11 mouse cellular contexts compared by ENCODE assay signal in the genomic region with DNA sequence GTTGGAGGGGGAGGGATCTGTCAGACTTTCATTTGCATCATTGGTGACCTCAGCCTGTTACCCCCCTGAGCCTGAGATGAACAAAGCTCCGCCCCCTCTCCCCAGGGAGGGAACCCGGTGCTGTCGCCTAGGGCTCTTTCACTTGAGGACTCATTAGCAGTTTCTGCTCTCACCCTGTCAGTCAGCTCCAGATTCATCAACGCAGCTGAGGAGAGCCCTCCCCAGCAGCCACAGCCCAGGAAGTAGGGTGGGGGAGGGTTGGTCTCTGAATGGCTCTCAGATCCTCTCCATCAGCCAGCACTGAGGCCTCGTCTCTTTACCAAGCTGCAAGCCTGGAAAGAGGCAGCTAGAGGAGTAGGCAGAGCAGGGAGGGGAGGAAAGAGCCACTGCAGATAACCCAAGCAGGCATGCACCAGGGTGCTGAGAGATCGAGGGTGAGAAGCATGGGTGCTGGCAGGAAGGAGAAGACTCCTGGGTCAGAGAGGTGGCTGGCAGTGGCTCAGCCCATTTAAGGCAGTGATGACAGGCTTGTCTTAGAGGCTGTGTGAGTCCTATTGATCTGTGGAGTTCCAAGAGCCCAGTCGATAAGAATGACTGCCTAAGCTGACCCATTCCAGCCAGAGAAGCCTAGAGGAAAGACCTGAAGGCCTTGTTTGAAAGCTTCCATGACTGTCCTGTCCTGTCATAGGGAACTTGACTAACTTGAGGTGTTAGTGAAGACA. TPM values are rescaled to one million over a fixed set of nuclear protein-coding genes. Genes with fewer than 3 reads are reported as not detected.
DNase-seq lines count a peak whose midpoint lies in the region; ATAC-seq and TF ChIP-seq lines count a peak whose summit lies in the region.
"Had no signal": no experiment of that assay in that cellular context is flagged by ENCODE, and none has a peak within 500 bp of the region (broad histone marks: within the 10 kb centered on the region; RNA-seq: fewer than 3 reads in every experiment).

No protein-coding gene starts in this region.

- no peak overlapping the region for H3K4me2 ChIP-seq in stomach, embryonic 16.5 days (ENCODE audit: low read depth, low read length)
- no peak overlapping the region for H3K4me2 ChIP-seq in stomach, postnatal 0 days (replicated peaks; ENCODE audit: low read depth)
- H3K4me2 ChIP-seq: intestine, embryonic 15.5 days had no signal

- peaks cover 14% of the 10 kb centered on the region for H3K4me1 ChIP-seq in stomach, embryonic 16.5 days (ENCODE audit: control insufficient read depth, insufficient read depth, low read length)
- H3K4me1 ChIP-seq in stomach, postnatal 0 days (replicated peaks; ENCODE audit: control insufficient read depth, insufficient read depth) = no peaks in the 10 kb centered on the region
- H3K4me1 ChIP-seq in midbrain, embryonic 10.5 days = peaks cover 65% of the 10 kb centered on the region

- no peak overlapping the region for H3K27ac ChIP-seq in stomach, embryonic 16.5 days (ENCODE audit: low read length)
- no peak overlapping the region for H3K27ac ChIP-seq in stomach, postnatal 0 days (replicated peaks)
- peak overlapping the region; percentile 79 for H3K27ac ChIP-seq in midbrain, embryonic 10.5 days (replicated peaks)
- H3K27ac ChIP-seq: intestine, embryonic 15.5 days had no signal

- no peak for TF ChIP-seq EP300 in stomach, postnatal 0 days (optimal IDR thresholded peaks at IDR 0.05)

- no peak for DNase-seq in frontal cortex, postnatal 25 days (ENCODE audit: low spot score in 2 of 2)
- no peak for DNase-seq in stomach, postnatal 0 days (ENCODE audit: low spot score)
- peak; percentile 37 for DNase-seq in midbrain, embryonic 10.5 days (ENCODE audit: low spot score)
- no peak for DNase-seq in adrenal gland, postnatal 4 days (ENCODE audit: low spot score in 2 of 2)
- DNase-seq in urinary bladder, adult 18-20 months (ENCODE audit: low spot score in 2 of 2) = no peak
- DNase-seq in kidney, postnatal 36 days = no peak
- DNase-seq: cerebellum, adult 11 months; lung, adult 2 months had no signal

- no peak overlapping the region for H3K9ac ChIP-seq in stomach, embryonic 16.5 days (ENCODE audit: low read length)
- no peak overlapping the region for H3K9ac ChIP-seq in stomach, postnatal 0 days (ENCODE audit: low read length)
- H3K9ac ChIP-seq: intestine, embryonic 15.5 days had no signal

- no peak for TF ChIP-seq CTCF in stomach, postnatal 0 days (IDR thresholded peaks at IDR 0.05; ENCODE audit: low read depth)

- no peak overlapping the region for H3K4me3 ChIP-seq in stomach, embryonic 16.5 days (replicated peaks; ENCODE audit: low read length)
- H3K4me3 ChIP-seq in stomach, postnatal 0 days (ENCODE audit: low read depth, low read length) = no peak overlapping the region
- no peak overlapping the region for H3K4me3 ChIP-seq in midbrain, embryonic 10.5 days
- H3K4me3 ChIP-seq: intestine, embryonic 15.5 days had no signal

- H3K27me3 ChIP-seq in stomach, embryonic 16.5 days (ENCODE audit: control insufficient read depth, insufficient read depth, low read length) = no peaks in the 10 kb centered on the region
- H3K27me3 ChIP-seq in stomach, postnatal 0 days (ENCODE audit: control insufficient read depth, insufficient read depth, low read length) = no peaks in the 10 kb centered on the region
- no peaks in the 10 kb centered on the region for H3K27me3 ChIP-seq in midbrain, embryonic 10.5 days (ENCODE audit: low read depth, poor library complexity, severe bottlenecking)
- H3K27me3 ChIP-seq: intestine, embryonic 15.5 days had no signal

- H3K36me3 ChIP-seq in stomach, embryonic 16.5 days (ENCODE audit: control insufficient read depth, insufficient read depth, low read length) = peaks cover 8% of the 10 kb centered on the region; the same call in 1 of the 2 replicates
- H3K36me3 ChIP-seq in stomach, postnatal 0 days (ENCODE audit: control insufficient read depth, insufficient read depth, low read length) = peaks cover 7% of the 10 kb centered on the region; the same call in 1 of the 2 replicates
- H3K36me3 ChIP-seq in midbrain, embryonic 10.5 days = peaks cover 36% of the 10 kb centered on the region

- H3K9me3 ChIP-seq in stomach, embryonic 16.5 days (replicated peaks; ENCODE audit: control insufficient read depth, low read length) = no peaks in the 10 kb centered on the region
- H3K9me3 ChIP-seq in stomach, postnatal 0 days (ENCODE audit: control insufficient read depth, low read length) = no peaks in the 10 kb centered on the region
- no peaks in the 10 kb centered on the region for H3K9me3 ChIP-seq in midbrain, embryonic 10.5 days (replicated peaks)
- H3K9me3 ChIP-seq: intestine, embryonic 15.5 days had no signal

- whole genome bisulfite sequencing in stomach, embryonic 16.5 days = 39% methylated on average over 7 of the region's 7 CpGs
- WGBS in stomach, postnatal 0 days = 37% methylated on average over 6 of the region's 7 CpGs
- WGBS in midbrain, embryonic 10.5 days = 18% methylated on average over 7 of the region's 7 CpGs

- peak; percentile 41 for ATAC-seq in frontal cortex, adult (ENCODE audit: low TSS enrichment)
- peak; percentile 39; the same call in 1 of the 2 replicates for ATAC-seq in stomach, embryonic 16.5 days (ENCODE audit: insufficient read depth, low FRiP score)
- no peak for ATAC-seq in stomach, postnatal 0 days (ENCODE audit: low FRiP score, low TSS enrichment)
- ATAC-seq: intestine, embryonic 15.5 days had no signal

RNA-seq across cellular contexts. Expression of gene Lrrc4, which starts 46.6 kb away (rescaled TPM):
- 0.66 and 0.72 TPM in 2 replicates for polyA plus RNA-seq in stomach, embryonic 16.5 days (2015; fragmentation: Nextera tagmentation; extraction: Ambion mirVana)
- polyA plus RNA-seq in stomach, postnatal 0 days (2015; fragmentation: Nextera tagmentation; extraction: Ambion mirVana) = 0.51 and 0.62 TPM in 2 replicates
- 1.5 and 2.3 TPM in 2 replicates for polyA plus RNA-seq in midbrain, embryonic 10.5 days (2016; fragmentation: Nextera tagmentation; extraction: Ambion mirVana)
- 1 to 10 TPM; 6.4 to 7.0 TPM for total RNA-seq in adrenal gland, postnatal 4 days (2021)
